Mouse (Mus musculus) erythroblast, embryonic 14.5 days (primary cell): Measurements from ENCODE around the gene Sertad1. TPM values are rescaled to one million over a fixed set of nuclear protein-coding genes. Genes with fewer than 3 reads are reported as not detected.

Experiments
- H3K27me3 ChIP-seq: 2 replicates; pipeline ENCODE4 v1.6.1; 2012; ENCODE audit warnings: inconsistent platforms; ENCODE audit not compliant: control insufficient read depth
- H3K36me3 ChIP-seq: 2 replicates; pipeline ENCODE4 v1.6.1; 2012; ENCODE audit warnings: mild to moderate bottlenecking, inconsistent platforms; ENCODE audit not compliant: control insufficient read depth
- H3K4me1 ChIP-seq: 2 replicates; pipeline ENCODE4 v1.6.1; 2012; ENCODE audit warnings: inconsistent platforms; ENCODE audit not compliant: control insufficient read depth
- H3K4me3 ChIP-seq: replicated peaks from 2 replicates; pipeline ENCODE3; 2012; ENCODE audit warnings: moderate library complexity, mild to moderate bottlenecking, inconsistent platforms
- H3K9me3 ChIP-seq: 2 replicates; pipeline ENCODE4 v1.6.1; 2012; ENCODE audit warnings: low read length, inconsistent platforms, mixed read lengths; ENCODE audit not compliant: control insufficient read depth
- GATA1 ChIP-seq: IDR thresholded peaks from 2 replicates; pipeline ENCODE4 v1.6.1; 2012; ENCODE audit warnings: low read length, inconsistent platforms, mixed read lengths
- TAL1 ChIP-seq: IDR thresholded peaks from 3 replicates; pipeline ENCODE4 v1.6.1; 2012; ENCODE audit warnings: low read length, inconsistent platforms, mixed read lengths
- polyA plus RNA-seq: library from polyadenylated mRNA; stranded (reverse); fragments of >175 nt; gene quantifications from 2 replicates; pipeline ENCODE4 v1.2.3, GENCODE M21; 2012

The Sertad1 gene
- polyA plus RNA-seq, 1 experiment: 17.9 TPM

DNA sequence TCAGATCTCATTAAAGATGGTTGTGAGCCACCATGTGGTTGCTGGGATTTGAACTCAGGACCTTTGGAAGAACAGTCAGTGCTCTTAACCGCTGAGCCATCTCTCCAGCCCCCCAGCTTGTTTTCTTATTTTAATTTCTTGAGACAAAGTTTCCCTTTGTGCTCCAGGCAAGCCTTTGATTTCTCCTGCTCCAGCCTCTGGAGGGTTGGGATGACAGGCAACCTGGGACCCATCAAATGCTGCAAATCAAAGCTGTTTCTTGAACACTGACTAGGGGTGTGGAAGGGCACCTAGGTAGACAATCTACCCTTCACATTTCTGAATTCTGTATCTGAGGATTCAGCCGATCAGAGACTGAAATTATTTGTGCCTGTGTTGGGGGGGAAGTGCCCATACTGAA, 24.1 kb downstream of the Sertad1 start:
- H3K4me1 ChIP-seq: peaks cover 51% of the 10 kb centered on the region
- no peaks in the 10 kb centered on the region for H3K27me3 ChIP-seq
- no peak overlapping the region for H3K4me3 ChIP-seq
- TF ChIP-seq TAL1: no peak
- TF ChIP-seq GATA1: no peak
- no peaks in the 10 kb centered on the region for H3K9me3 ChIP-seq
- H3K36me3 ChIP-seq: peaks cover 2% of the 10 kb centered on the region; the same call in 1 of the 2 replicates

DNA sequence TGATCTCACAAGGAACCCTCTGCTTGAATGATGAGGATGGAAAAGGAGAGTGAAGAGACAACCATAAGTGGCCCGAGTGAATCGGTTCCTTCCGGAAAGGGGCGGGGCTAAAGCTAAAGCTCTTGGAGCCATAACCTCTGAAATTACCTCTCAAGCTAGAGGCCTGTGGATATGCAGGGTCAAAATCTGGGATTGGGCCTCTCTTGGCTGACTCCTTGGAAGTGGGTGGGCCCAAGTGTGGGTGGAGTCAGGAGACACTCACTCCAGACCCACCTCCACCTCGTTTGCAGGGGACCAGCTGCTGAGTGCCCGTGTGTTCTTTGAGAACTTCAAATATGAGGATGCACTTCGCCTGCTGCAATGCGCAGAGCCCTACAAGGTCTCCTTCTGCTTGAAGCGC, 28.3 kb downstream of the Sertad1 start:
- peaks cover 14% of the 10 kb centered on the region for H3K4me1 ChIP-seq
- no peak overlapping the region for H3K4me3 ChIP-seq
- peaks cover 9% of the 10 kb centered on the region for H3K9me3 ChIP-seq
- no peaks in the 10 kb centered on the region for H3K27me3 ChIP-seq
- TF ChIP-seq TAL1 (no peak), GATA1 (no peak)
- H3K36me3 ChIP-seq: peaks cover 6% of the 10 kb centered on the region

DNA sequence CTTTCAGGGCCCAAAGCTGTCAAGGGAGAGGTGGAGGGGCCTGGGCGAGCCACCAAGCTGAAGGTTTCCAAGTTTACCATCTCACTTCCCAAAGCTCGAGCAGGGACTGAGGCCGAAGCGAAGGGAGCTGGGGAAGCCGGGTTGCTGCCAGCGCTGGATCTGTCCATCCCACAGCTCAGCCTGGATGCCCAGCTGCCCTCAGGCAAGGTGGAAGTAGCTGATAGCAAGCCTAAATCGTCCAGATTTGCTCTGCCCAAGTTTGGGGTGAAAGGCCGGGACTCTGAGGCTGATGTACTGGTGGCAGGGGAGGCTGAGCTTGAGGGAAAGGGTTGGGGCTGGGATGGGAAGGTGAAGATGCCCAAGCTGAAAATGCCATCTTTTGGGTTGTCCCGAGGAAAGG, 31.6 kb downstream of the Sertad1 start:
- Histone ChIP-seq H3K9me3 (peaks cover 12% of the 10 kb centered on the region), H3K27me3 (no peaks in the 10 kb centered on the region), H3K36me3 (peaks cover 6% of the 10 kb centered on the region), H3K4me1 (peaks cover 18% of the 10 kb centered on the region), H3K4me3 (no peak overlapping the region)
- TF ChIP-seq GATA1 (no peak), TAL1 (no peak)

DNA sequence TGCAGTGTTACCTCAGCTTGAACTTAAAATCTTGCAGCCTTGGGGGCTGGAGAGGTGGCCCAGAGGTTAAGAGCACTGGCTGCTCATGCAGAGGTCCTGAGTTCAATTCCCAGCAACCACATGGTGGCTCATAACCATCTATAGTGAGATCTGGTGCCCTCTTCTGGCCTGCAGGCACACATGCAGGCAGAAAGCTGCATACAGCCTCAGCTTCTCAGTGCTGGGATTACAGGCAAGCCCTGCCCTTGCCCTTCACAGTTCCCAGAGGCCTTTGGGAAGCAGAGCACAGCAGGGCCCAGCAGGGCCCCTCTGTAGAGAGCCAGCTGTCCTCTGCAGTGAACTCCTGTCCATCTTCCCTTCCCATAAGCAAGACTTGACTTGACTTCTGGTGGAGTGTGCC, 33.4 kb downstream of the Sertad1 start:
- H3K36me3 ChIP-seq: peaks cover 6% of the 10 kb centered on the region
- H3K27me3 ChIP-seq: no peaks in the 10 kb centered on the region
- no peak for TF ChIP-seq GATA1
- TF ChIP-seq TAL1: no peak

DNA sequence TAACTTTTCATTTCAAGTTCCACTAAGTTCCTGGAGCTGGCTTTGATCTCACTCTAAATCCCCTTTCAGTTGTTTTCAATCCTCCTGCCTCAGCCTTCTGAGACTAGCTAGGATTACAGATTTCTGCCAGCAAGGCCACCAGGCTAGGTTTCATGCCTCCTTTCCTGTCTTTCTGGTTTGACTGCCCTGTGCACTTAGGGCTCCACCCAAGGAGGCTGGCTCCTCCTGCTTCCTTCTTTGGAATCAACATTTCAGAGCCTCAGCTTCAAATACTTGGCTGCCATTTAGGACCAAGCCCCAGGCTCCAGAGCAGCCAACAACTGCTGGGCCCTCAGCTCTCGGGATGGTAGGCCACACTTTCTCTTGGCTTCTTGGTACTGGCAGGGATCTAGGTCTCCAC, 33.9 kb downstream of the Sertad1 start:
- TF ChIP-seq TAL1 (no peak), GATA1 (no peak)
- Histone ChIP-seq H3K4me3 (no peak overlapping the region), H3K4me1 (peaks cover 27% of the 10 kb centered on the region), H3K36me3 (peaks cover 6% of the 10 kb centered on the region), H3K9me3 (peaks cover 12% of the 10 kb centered on the region), H3K27me3 (no peaks in the 10 kb centered on the region)

More for the DNA sequence above, 33.4 kb downstream of the Sertad1 start:
- Histone ChIP-seq H3K4me1 (peaks cover 25% of the 10 kb centered on the region), H3K9me3 (peaks cover 12% of the 10 kb centered on the region), H3K4me3 (no peak overlapping the region)

DNA sequence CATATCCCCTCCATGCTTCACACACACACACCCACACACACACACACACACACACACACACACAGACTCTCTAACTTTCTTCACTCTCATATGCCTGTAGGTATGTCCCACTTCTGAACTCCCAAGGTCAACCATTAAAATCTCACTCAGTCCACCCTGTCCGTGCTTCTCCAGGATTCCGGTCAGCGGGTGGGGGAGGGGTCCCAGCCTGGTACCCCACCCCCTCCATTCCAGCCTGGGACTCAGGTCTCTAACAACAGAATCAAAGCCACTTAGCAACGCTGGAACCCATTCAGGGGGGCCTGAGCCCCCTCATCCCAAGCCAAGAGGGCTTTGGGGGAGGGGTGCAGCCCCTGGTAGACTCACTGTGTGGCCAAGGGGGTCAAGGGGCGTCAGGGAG, 36.3 kb downstream of the Sertad1 start, which contains the start of gene Hipk4:
Gene Hipk4, plus strand, starts transcription at position 301 of the 400 bp plus-strand sequence.
- Histone ChIP-seq H3K27me3 (no peaks in the 10 kb centered on the region), H3K4me1 (peaks cover 47% of the 10 kb centered on the region), H3K9me3 (peaks cover 12% of the 10 kb centered on the region), H3K36me3 (peaks cover 6% of the 10 kb centered on the region), H3K4me3 (no peak within 1 kb of the TSS)
- TF ChIP-seq GATA1: no peak
- TF ChIP-seq TAL1: no peak

DNA sequence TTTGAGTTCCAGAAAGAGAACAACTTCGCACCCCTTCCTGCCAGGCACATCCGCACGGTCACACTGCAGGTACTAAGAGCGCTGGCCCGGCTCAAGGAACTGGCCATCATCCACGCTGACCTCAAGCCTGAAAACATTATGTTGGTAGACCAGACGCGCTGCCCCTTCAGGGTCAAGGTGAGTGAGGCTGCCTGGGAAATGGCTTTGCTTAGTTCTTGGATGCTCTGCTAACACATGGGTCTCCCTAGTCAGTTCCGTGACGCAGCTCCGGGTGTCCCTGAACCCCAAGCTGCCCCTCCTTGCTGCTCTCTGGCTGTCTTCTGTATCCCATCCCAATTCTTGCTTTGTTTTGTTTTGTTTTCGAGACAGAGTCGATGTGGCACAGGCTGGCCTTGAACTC, 37.1 kb downstream of the Sertad1 start:
- TF ChIP-seq GATA1: no peak
- no peak for TF ChIP-seq TAL1
- no peak overlapping the region for H3K4me3 ChIP-seq
- H3K36me3 ChIP-seq: peaks cover 12% of the 10 kb centered on the region
- H3K4me1 ChIP-seq: peaks cover 48% of the 10 kb centered on the region
- no peaks in the 10 kb centered on the region for H3K27me3 ChIP-seq
- peaks cover 12% of the 10 kb centered on the region for H3K9me3 ChIP-seq

DNA sequence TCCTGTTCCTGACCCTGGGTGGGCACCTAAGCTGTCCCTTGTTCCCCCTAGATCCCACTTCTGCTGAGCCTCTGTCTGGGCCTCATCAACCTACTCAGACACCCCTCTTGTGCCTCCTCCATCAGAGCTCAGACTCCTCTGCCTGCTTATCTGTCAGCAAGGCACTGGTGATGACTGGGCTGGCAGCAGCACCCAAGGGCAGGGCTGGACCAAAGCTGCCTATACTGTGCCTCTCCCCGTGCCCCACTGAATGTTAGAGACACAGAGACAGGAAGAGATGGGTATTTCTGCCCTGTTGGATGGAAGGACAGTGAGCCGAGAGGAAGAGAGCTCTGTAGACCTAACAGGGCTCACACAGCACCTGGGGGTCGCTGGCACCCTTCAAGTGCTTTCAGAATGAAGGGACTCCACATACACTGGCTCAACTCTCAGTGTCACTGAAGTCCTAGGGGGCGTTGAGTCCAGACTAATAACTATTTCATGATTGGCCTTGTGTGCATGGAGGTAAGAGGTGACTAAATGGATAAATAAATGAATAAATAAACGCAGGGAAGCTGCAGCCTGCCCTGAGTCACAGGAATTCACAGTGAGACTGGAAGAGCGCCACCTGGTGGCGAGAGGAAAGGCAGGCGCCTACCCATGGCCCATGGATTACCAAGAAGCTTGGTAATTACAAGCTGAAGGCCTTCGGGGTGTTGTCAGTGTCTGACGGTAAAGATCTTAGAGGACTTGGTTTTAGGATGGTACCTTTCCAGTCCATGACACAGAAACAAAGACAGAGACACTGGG, 39.5 kb downstream of the Sertad1 start:
- H3K4me3 ChIP-seq: peak overlapping the region; percentile 58

DNA sequence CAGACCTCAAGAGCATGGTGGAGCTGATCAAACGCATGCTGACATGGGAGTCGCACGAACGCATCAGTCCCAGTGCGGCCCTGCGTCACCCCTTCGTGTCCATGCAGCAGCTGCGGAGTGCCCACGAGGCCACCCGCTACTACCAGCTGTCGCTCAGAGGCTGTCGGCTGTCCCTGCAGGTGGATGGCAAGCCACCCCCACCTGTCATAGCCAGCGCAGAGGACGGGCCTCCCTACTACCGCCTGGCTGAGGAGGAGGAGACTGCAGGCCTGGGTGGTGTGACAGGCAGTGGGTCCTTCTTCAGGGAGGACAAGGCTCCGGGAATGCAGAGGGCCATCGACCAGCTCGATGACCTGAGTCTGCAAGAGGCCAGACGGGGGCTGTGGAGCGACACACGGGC, 42.4 kb downstream of the Sertad1 start:
- Histone ChIP-seq H3K4me3 (no peak overlapping the region), H3K4me1 (peaks cover 70% of the 10 kb centered on the region), H3K36me3 (peaks cover 56% of the 10 kb centered on the region), H3K27me3 (no peaks in the 10 kb centered on the region), H3K9me3 (no peaks in the 10 kb centered on the region)
- TF ChIP-seq GATA1 (no peak), TAL1 (no peak)

More for the DNA sequence above, 39.5 kb downstream of the Sertad1 start:
- no peaks in the 10 kb centered on the region for H3K27me3 ChIP-seq
- TF ChIP-seq TAL1 (no peak), GATA1 (peak; percentile 84)
- peaks cover 55% of the 10 kb centered on the region for H3K4me1 ChIP-seq
- no peaks in the 10 kb centered on the region for H3K9me3 ChIP-seq
- peaks cover 30% of the 10 kb centered on the region for H3K36me3 ChIP-seq
